Mouse (Mus musculus) CD4-positive naive resting alpha-beta T cell, adult 76 days (primary cell): Measurements from ENCODE around the gene Ctc1. TPM values are rescaled to one million over a fixed set of nuclear protein-coding genes. Genes with fewer than 3 reads are reported as not detected.

ENCODE experiments used
- total RNA-seq: library from RNA; stranded (reverse); gene quantifications from one replicate; pipeline ENCODE4 v1.2.4, GENCODE M21; 2023

Gene Ctc1
- total RNA-seq, result 19.9 TPM

DNA sequence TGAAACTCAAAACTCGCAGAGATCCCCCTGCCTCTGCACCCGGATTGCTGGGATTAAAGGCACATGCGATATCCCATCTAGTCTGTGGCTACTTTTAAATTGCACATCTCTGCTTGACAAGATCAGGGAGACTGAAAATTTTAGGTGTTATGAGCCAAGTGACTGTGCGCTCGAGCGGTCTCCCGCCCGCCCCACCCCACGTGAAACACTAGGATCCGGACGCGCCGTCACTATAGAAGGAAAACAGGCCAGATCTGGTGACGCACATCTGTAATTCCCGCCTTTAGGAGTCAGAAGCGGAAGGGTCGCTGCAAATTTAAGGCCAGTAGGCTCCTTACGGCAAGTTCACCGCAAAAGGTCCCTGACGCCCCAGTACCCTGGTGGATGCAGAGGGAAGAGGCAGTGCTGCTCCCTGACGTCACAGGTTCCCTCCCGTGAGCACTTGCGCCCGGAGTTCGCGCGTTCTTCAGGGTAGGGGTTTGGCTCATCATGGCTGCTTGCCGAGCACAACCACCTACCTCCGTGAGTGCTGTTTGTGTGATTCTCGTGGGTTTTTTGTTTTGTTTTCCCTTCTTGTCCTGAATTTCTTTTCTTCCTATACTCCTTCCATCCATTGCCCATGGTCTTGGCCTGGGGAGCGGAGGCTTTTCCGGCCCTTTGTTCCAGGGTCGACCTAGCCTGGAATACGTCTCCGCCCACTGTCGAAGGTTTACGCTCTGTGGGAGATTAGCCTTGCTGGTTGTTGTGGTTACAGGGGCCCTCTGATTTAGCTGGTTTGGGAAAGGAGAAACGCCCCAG, at the start of gene Ctc1:
Ctc1 (plus strand) TSS at position 268 of the 798 bp plus-strand sequence.

DNA sequence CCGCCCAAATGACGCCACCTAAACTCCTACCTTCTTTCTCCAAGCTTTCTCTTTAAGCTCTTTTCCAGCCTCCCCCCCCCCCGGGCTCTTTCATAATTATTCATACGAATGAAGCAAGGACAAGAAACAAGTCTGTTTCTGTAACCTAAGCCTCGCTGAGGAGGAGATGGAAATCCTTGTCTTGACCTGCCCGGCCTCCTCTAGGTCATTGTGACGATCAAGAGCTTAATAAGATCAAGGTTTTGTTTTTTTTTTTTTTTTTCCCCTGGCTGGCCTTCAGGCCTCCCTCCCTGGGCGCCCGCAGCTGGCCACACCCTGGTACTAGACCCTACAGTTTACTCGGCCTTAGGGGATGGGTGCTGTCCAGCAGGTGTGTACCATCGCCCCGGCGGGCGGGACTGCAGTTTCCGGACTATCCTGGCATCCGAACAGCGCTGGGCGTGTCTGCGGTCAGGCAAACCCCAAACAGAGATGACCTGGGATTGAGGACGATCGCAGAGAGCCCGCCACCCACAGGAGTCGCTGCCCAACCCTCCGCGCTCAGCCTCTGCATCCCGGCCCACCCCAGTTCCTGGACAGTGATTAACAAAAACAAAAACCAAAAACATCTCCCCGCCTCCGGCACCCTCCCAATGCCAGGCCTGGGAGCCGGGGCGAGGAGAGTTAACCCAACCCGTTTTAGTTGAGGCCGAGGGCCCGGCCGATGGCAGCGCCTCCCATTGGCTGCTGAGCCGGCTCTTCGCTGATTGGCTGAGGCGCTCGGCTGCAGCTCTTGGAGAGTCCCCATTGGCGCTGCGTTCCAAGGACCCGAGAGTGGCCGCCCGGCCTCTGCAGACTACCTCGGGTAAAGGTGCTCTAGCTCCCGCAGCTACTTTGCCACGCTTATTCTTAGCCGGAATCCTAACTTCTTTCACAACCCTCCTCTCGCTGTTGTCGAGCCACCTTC, 48.1 kb upstream of the Ctc1 start, which contains the start of gene Slc25a35:
Slc25a35 (plus strand) TSS at position 795 of the 946 bp plus-strand sequence.

DNA sequence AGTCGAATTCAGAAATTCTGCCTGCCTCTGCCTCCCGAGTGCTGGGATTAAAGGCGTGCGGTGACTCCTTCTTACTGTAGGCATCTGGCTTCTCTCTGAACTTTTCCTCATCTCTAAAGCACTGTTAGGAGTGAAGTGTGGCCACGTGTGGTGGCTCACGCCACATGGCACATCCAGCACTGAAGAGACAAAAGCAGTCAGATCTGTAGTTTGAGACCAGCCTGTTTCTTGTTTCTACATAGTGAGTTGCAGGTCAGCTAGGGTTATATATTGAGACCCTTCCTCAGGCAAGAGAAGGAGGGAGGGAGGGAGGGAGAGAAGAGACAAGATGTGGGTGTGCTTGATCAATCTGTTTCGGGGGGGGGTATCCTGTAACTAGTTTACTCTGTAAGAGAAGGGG, 40.6 kb upstream of the Ctc1 start, which contains the start of gene Rangrf:
Rangrf (minus strand) TSS at position 101 of the 400 bp plus-strand sequence.

DNA sequence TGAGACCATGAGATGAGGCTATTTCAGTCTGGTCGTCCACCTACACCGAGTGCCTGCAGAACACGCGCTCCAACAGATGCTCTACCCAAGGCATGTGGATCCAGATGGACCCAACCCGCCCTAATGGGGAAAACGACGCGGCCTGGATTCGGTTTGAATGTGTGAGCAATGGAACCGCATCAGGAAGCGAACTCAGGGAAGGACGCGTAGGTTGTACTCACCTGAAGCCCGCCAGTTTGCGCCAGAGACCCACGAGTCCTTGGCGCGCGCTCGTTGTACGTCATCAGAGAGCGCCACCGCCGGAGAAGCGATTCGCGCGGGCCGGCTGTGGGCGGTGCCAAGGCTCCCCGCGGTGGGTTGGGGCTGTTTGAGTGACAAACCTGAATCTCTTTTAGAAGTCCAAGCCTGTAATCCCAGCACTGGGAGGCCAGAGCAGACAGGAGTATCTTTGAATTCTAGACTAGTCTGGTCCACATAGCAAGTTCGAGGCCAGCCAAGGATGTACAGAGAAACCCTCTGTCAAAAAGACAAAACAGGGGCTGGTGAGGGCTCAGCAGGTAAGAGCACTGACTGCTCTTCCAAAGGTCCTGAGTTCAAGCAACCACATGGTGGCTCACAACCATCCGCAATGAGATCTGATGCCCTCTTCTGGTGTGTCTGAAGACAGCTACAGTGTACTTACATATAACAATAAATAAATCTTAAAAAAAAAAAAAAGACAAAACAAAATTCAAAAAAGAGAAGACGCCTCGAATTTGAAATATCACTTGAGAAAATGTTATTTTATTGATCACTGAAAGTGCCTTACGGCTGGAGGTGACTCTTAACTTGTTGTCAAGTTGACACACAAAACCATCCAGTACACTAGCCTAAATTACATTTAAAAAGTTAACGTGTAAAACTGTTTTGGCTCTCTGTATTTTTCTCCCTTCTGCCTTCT, 7.3 kb upstream of the Ctc1 start, which contains the start of gene Pfas:
Pfas (minus strand) TSS at position 279 of the 940 bp plus-strand sequence.

DNA sequence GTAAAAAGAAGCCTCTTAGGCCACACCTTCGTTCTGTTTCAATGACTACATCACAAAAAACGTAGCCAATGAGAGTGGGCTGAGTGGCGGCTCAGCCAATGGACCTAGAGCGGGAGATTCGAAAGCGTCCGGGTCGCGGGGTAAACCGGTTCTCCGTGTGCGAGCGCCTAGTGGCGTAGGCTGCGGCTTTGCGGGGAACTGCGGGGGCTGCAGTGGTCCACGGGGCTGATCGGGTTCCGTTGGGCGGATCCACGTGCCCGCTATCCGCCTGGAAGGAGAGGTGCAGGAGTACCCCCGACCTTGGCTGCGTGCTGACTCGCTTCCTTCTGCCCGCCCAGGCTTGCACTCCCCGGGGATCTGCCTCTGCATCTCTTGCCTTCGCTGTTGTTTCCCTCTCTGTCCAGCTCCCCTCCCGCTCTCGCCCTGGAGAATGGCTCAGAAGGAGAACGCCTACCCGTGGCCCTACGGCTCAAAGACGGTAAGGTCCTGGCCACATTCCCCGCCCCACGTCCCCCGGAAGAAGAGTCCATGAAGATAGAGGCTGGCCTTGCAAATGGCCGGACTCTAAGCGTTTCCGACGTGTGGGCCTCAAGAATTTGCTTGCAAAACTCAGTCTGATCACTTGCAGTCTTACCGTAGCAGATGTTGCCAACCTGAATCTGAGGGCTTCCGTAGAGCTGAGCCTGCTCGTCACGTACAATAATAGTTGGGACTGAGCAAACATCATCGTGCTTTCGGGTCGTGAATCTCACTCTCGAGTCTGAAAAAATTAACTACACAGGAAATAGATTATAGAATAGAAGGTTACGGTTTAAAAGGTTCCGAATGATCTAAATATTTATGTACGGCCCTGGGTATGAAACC, 30.1 kb downstream of the Ctc1 start, which contains the start of gene Aurkb:
Aurkb (plus strand) TSS at position 117 of the 864 bp plus-strand sequence.

DNA sequence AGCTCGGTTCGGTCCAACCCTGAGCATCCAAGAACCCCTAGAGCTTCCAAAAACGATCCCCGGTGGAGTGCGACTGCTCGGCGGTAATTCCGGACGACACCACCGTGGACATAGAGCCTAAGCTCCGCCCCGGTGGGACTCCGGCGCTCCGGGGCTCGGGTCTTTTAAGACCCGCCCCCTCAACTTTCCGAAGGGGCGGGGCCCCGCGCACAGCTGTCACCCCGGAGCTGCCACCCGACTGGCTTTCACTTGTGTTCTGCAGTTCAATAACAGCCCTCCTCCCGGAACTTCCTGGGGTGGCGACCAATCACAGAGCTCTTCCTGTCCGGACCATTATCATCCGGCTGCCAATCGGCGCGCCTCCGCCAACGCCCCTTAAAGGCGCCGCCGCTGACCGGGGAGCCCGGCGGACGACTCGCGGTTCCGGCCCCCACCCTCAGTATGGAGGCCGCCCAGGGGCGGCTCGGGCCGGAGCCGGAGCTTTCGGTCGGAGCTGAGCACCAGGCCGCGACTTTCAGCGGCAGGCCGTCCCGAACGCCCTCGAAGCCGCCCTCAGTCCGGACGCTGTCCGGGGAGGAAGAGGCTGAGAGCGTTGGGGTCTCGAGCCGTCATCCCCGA, 43.8 kb downstream of the Ctc1 start, which contains the start of gene Borcs6:
Borcs6 (plus strand) TSS at position 361 of the 618 bp plus-strand sequence.

DNA sequence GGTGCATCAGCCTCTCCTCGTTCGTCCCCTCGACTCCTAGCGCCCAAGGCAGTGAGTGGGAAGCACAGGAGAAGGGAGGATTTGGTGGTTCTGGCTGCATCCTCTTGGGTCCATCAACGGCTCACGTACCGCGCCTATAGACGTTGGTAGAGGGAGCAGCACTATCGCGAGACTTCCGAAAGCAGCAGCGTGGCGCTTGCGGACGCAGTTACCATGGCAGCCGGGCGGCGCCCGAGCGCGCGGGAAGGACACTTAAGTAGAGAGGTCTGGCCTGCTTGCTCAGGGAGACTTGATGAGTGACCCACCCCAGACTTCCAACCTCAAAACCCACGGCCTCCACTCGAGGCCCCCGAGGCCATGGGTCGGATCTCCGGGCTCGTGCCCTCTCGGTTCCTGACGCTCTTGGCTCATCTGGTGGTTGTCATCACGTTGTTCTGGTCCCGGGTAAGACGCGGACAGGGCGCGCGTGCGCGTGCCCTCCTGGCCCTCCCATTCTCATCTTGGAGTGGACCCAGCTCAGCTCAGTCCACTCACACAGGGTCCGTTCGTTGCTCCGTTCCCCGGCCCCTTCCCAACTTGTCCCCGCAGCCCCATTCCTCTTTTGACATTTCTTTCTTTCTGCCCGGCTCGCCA, 55.0 kb downstream of the Ctc1 start, which contains the start of gene Tmem107:
Tmem107 (plus strand) TSS at position 217 of the 633 bp plus-strand sequence.

Other genes with a start within 250 kb of the Ctc1 start
- 90.2 TPM for gene Ndel1, start 144.1 kb upstream of the Ctc1 start, total RNA-seq
- gene Rnf222, start 127.4 kb upstream of the Ctc1 start, total RNA-seq, result not detected
- 2,913 TPM for gene Rpl26, start 114.3 kb upstream of the Ctc1 start, total RNA-seq
- gene Odf4, start 88.8 kb upstream of the Ctc1 start, total RNA-seq, result not detected
- gene Arhgef15, start 58.4 kb upstream of the Ctc1 start, total RNA-seq, result 0.50 TPM
- gene Slc25a35, start 47.8 kb upstream of the Ctc1 start, total RNA-seq, result 2.9 TPM
- gene Rangrf, start 40.7 kb upstream of the Ctc1 start, total RNA-seq, result 2.8 TPM
- gene Pfas, start 7.5 kb upstream of the Ctc1 start, total RNA-seq, result 20.6 TPM
- 1.5 TPM for gene Aurkb, start 29.7 kb downstream of the Ctc1 start, total RNA-seq
- gene Borcs6, start 43.8 kb downstream of the Ctc1 start, total RNA-seq, result 9.1 TPM
- gene Tmem107, start 54.9 kb downstream of the Ctc1 start, total RNA-seq, result not detected
- gene Vamp2, start 72.6 kb downstream of the Ctc1 start, total RNA-seq, result 260 TPM
- 696 TPM for gene Per1, start 79.3 kb downstream of the Ctc1 start, total RNA-seq
- not detected for gene Hes7, start 104.5 kb downstream of the Ctc1 start, total RNA-seq
- gene 9130213A22Rik, start 106.7 kb downstream of the Ctc1 start, total RNA-seq, result not detected
- 1.6 TPM for gene Aloxe3, start 110.0 kb downstream of the Ctc1 start, total RNA-seq
- gene Alox12b, start 141.1 kb downstream of the Ctc1 start, total RNA-seq, result not detected
- gene Alox8, start 181.9 kb downstream of the Ctc1 start, total RNA-seq, result 1.1 TPM
- gene Gucy2e, start 221.1 kb downstream of the Ctc1 start, total RNA-seq, result not detected